Mouse (Mus musculus) left cerebral cortex, adult 8-10 months (tissue): Measurements from ENCODE around the gene Exog. TPM values are rescaled to one million over a fixed set of nuclear protein-coding genes. Genes with fewer than 3 reads are reported as not detected.
A peak's percentile ranks its signal among the peaks of the same experiment; 100 is the strongest.

ENCODE experiments used
- DNase-seq, 2 experiments: peaks; one replicate each; pipeline ENCODE4 v3.0.0; 2022; ENCODE audit warnings: low spot score in 2 of 2
- total RNA-seq, 4 experiments: library from RNA; stranded (reverse); gene quantifications; 2 replicates each; pipeline ENCODE4 v1.2.4; 2022

The Exog gene
- total RNA-seq, 4 experiments from 2014 or later = 17.9 to 21.2 (median 19.4) TPM

DNA sequence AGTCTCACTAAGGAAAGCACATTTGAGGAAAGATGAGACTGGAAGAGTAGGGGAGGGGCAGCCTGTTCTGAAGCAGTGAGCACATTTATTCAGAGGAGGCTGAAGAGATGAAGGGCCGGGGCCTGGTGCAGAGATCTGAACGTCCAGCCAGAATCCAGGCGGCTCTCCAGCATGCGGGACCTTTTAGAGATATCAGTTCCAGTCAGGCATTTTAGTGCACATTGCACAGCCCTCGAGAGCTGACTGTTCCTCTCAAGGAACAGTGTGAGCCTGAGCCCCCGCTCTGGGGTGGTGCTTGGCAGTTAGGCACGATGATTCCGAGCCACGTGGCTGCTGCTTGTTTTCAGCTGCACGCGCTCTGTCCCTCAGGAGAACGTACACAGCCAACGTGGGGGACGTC is 12.4 kb downstream of the Exog start:
- DNase-seq = no peak

DNA sequence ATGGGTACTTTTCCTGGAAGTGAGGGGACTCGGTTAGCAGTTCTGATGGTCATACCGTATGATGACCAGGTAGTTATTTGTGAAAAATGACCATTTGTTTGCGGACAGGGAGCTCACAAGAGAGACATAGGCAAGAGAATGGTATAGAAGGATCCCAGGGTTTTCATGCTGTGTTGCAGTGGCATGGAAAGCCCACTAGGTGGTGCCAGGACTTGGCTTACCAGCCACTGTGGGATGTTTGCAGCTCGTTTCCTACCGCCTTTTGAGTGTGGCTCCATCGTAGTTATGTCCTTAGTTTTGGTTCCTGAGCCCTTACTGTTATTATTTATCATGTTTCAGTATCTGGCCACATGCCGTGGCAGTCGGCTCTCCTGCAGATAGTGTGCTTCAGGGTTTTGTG is 15.7 kb downstream of the Exog start:
- peak; percentile 43 to 73 for DNase-seq

DNA sequence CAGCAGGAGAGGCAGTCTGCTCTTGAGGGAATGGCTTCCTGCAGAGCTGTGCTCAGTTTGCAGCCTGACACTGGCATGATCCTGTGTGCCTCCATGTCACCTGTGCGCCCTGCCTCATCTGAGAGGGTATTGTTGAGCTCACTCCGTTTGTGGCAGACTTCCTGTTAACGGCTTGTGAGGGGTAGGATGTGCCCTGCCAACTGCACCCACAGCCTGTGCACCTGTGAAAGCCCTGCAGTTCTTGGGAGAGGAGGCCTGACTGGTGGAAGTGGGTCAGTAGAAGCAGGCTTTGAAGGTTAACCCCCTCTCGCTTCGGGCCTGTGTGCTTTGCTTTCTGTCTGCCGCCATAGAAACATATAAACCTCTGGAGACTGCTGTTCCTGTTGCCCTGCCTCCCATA is 20.3 kb downstream of the Exog start:
- no peak for DNase-seq

DNA sequence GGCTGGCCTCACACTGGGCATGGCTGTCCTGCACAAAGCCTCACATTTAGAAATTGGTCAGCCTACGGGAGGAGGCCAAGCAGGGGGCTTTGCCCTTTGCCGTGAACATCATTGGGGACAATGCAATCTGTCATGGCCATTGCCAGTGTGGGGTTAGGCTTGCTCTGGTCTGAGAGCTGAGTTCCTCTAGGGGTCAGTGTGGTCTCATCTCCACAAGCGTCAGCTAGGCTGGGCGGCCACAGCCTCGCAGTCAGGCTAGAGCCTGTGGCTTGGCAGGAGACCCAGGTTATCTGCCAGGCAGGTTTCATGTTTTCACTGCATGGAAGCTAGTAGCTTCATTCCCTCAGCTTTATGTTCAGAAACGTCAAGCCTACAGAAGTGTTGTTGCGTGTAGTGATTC is 20.9 kb downstream of the Exog start:
- no peak for DNase-seq

DNA sequence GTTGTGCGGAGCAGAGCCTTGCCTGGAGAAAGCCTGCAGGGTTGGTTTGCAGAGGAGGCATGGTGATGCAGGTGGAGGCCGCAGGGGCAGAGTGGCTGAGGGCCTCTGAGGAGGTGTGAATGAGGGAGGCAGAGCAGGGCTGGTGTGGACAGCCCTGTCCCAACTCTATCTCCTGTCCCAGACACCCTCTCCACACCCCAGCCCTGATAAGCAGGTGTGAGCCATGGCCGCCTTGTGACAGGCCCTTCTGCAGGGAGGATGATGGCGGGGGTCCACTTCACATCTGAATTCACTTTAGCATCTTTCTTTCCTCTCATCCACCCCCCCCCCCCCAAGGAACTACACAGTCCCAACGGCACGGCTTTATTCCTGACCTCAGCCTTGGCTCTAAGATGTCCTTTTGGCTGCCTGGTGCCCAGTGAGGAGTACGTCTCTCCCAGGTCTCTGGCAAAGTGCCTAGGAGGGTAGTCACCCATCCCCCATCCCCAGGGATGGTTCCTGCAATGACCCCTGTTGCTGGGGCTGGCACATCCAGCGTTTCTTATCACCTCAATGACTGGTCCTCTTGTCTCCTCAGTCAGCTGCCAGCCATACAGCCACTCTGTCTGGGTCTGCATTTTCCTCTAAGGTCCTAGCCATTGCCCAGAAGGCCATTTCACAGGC is 25.1 kb downstream of the Exog start:
- DNase-seq = no peak

DNA sequence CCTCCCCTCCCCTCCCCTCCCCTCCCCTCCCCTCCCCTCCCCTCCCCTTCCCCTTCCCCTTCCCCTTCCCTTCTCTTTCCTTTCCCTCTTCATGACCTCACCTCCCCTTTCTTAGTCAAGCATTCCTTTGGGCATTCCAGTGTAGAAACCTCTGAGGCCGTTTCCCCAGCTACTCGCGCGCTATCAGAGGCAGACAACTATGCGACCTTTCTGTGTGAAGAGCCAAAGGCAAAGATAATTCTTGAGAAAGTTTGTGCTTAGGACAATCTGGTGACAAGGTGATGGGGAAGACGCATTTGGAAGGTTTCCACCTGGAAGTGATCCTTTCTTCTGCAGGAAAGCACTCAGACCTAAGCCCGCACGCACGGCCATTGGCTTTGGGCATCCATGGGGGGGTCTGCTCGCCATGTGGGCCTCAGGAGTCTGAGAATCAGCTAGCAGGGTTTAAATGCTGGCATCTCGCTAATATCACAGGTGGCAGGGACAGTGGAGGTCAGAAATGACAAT is 27.7 kb downstream of the Exog start:
- DNase-seq = no peak

DNA sequence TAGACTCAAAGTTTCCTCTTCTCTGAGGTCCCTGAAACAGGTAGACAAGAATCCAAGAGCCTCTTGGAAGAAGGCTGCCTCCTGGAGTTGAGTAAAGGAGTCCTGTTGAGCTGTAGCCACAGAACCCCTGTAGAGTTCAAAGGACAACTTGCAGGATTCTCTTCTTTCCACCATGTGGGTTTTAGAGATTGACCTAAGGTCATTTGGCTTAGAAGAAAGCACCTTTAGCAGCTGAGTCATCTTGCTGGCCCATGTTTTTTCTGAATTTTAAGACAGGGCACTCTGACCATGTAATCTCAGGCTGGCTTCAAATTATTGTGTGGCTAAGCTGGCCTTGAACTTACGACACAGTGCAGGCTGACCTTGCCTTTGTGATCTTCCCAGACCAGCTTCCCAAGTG is 28.3 kb downstream of the Exog start:
- DNase-seq = no peak

DNA sequence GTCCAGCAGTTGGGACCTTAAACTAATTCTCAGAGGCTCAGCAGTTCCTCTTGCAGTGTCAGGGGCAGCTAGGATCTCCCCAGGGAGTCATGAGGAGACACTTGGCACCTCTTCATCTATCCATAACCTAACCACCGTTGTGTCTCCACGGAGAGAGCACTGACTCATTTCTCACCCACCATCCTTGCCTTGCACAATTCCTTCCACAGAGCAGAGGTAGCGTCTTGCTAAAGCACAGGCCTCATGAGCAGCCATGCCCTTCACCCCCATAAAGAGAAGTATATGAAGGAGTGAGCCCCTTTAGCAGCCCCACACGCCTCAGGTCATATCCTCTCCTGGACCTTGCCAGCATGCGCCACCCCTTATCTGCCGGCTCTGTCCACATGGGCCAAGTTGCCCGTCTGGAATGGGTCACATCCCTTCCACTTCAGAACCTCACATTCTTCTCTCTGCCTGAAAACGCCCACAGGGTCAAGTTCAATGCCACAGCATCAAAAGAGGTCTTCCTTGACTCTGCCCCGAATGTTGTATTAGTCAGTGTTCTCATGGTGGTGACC is 28.9 kb downstream of the Exog start:
- no peak for DNase-seq

DNA sequence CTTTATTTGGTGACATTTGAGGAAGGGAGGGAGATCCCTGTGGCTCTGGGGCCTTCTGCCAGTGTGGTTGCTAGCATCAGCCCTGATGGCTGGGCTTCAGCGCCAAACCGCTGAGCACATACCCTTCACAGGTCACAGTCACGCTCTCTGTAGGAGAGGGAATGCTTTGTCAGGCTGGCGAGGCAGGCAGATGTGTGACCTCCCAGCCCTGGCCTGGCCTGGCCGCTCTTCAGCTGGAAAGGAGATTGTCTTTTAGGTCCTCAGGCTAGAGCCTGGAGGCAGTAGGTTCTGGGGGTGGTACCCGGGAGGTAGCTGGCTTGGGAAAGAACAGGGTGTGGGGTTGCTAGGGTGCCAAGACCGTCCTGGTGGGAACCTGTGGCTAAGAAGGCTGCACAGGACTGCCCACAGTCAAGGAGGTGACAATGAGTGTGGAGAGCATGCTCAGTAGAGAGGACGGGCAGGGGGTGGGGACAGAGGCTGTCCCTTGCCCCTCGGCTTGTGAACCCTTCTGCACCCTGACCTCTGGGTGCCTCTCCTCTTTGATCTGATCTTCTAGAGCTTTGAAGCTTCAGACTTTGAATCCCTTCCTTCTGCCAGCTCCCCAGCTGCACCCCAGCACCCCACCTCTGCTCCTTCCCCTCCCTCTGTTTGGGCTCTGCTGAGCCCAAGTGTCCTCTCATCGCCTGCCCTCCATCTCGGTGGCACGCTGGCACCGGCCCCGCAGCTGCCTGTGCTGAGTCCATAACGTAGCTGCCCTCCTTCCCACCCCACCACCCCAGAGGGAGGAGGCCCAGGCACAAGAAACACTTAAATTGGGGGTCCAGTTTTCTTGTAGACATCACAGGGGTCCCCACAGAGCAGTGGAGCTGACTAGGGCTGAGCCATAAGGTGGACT is 30.2 kb downstream of the Exog start:
- DNase-seq = no peak

DNA sequence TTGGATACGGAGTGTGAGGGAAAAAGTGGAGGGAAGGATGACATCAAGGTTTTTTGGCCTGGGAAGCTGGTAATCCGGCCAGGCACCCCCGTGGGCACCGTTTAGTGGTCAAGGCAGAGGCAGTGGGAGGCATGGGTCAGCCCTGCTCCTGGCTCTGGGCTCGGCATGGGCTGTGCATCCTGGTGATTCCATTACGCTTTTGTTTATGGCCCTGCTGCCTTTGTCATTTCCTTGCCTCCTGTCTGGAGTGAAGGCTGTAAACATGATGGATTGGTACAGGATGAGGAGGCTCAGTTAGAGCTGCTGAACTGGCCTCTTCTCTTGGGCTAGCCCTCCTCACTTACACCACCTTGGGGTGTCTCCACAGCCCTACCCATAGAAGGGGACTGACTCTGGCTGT is 33.0 kb downstream of the Exog start:
- no peak for DNase-seq

DNA sequence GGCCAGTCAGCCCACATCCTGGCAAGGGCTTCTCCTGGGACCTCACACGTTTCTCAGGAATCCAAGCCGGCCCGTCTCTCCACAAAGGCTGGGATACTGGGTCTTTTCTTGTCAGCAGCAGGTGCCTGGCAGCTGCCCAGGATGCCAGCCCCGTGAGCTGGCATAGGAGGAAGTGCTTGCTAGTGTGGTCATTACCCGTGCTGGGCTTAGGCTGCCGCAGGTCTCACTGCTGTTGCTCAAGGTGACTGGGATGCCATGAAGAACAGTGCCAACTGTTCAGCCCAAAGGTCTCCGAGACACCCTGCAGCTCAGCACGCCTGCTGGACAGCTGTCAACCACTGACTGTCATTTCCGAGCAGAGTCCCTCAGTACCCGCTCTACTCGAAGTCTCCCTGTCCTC is 33.6 kb downstream of the Exog start:
- no peak for DNase-seq

DNA sequence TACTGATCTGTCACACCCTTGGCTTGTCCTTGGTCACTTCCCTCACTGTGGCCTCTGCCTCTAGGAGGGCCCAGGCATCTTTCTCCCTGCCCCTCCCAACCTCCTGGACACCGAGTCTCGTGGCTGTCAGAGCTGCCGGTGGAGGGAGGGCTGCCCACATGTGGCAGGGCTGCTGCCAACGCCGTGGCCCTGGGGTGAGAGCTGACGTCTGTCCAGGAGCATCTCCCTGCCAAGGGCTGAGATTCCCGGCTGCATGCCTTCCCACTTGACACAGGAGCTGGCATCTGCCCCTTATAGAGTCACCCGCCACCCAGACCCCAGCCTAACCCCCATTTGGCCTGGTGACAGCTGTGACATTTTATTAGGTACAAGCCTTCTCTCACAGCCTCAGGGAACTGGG is 34.6 kb downstream of the Exog start:
- no peak for DNase-seq

DNA sequence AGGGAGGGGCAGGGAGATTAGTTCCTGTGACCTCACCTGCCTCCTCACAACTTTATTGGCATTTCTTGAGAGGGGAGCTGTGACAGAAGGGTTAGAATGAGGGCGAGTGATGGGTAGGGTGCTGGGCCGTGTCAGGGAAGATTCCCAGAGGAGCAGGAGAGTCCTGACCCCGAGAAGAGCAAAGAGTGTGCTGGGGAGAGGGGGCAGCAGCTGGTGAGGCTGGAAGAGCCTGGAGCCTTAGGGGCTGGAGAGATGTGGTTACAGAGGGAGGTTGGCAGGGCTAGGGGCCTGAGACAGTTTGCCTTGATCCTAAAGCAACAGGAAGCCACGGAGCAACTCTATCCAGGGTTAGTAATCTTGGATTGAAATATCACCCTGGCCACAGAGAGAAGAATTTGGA is 36.9 kb downstream of the Exog start:
- DNase-seq = no peak

DNA sequence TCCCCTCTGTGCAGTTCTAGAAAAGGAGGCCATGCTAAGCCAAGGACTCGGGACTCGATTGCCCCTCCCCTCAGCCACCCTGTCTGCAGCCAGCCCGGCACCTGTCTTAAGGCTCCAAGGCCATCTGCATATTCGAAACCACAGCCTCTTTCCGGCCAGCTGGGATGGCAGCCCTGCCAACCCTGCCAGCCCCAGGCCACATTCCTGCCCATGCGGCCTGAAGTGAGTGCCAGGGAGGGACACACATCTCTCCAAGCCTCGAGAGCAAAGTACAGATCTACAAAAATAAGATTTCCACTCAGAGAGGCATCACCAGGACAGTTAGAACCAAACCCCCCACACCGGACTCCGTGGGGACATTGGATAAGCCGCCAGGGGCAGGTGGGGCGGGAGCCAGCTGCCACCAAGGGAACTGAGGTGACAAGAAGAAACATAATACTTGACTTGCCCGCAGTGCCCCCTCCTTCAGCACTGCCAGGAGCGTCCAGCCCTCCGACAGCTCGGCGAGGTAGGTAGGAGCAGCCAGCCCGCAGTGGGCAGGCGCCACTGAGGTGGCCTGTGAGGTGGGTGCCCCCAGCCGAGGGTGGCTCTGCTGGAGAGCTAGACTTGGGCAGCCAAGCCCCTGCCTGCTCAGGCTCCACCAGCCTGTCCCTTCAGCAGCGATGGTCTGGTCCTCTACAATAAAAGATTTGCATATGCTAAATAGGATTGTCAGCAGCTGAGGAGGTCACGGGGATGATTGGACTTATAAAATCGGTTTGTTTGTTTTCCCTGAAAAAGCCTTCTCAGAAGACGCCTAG is 39.0 kb downstream of the Exog start:
- DNase-seq = no peak

DNA sequence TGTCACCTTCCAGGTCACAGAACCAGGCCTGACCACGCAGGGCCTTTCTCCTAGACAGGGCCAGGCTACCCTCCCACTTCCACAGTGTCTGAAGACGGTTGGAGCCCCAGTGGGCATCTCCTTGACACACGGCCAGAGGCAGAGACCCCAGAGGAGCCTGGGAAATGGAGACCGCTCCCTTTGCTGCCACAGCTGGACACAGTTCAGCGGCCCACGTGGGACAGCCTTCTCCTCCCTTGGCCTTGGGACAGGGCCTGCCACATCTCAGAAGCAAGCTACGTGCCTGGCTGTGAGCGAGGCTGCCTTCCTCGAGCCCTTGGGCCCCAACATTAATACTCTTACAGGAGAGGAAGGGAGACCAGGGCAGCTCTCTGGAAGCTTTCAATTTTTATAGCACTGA is 39.7 kb downstream of the Exog start:
- no peak for DNase-seq

DNA sequence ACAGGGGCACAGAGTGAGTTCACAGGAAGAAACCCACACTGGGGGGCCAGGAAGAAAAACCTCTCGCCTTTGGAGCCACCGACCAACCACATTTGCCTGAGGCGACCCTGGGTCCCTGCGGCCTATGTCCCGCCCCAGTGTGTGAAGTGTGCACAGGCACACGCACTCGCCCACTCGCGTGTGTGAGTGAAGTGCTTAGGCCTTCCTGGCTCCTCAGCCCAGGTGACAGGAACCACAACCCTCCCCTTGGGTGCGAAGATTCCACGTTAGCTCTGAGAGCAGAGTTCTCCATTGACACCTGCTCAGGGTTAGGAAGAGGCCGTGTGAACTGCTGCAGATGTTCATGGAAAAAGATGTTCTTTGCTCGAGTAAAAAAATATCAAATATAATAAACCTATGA is 40.1 kb downstream of the Exog start:
- no peak for DNase-seq

DNA sequence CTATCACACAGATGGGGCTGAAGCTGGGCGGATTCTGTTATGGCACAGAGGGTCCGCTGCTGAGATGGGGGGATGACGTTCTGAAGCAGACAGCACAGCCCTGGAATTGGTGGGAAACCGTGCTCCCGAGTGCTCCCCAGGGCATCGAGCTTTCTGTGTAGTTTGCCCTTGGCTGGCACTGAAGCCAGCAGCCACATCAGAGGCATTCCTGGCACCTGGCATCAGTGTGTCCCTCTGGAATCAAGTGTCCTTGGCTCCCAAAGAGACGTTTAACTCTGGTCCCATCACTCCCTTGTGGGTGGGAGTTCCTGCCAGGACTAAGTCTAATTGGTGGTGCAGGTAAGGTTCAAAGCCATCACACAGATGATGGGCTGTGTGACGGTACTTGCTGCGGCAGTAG is 51.6 kb downstream of the Exog start:
- DNase-seq = no peak

DNA sequence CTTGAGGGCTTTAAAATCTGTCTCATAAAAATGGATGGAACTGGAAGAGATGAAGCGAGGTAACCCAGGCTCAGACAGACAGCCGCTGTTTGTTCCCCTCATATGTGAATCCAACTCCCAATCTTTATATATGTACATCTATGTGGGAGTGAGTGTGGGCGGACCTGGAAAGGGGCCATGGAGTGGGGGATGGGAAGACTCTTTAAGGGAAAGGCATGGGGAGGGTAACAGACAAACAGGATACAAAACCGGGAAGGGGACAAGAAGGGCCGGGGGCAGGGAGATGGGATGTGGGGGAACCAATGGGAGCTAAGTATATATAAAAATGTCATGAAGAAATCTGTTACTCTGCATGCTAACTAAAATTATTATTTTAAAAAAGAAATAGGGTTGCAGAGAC is 52.2 kb downstream of the Exog start:
- no peak for DNase-seq

DNA sequence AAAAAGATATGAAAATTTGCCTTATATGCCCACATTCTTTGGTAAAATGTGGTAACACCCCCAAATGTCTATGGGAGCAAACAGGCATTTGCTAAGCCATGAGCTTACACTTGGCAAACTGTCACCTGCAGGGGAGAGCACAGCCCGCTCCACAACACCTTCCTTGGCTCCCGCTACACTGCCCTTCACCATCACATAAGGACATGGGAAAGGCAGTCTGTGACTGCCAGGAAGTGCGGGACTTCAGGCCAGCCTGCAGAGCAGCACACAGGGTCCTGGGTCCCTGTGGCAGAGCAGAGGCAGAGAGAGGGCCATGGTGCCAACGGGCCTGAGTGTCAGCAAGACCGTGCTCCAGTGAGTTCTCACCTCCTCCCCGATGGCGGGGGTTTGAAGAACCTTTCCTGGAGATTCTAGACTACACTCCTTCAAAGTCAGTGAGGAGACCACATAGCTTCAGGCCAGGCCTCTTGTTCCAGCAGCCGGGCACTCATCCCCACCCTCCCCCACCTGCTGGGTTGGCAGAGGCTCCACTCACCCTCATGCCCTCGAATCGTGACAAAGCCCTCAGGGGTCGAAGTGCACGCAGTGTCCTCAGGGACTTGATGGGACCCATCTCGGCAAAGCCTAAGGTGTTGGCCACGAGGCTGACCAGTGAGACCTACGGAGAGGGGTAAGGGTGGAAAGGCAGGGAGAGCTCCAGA is 53.0 kb downstream of the Exog start:
- DNase-seq = no peak

DNA sequence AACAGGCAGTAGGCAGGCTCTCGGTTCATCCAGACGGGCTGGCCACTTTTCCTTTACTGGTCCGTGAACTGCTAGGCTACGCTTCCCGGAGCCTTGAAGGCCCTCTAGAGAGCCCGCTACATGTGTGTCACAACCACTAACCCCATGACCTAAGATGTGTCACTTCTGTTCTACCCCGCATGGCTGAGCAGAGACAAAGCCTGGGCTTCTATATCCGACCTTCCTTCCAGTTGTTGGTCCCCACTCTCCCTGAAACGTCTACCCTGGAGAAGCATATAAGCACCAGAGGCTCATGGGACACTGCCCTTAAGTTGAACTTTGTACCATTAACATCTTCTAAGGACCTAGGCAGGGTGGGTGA is 53.5 kb downstream of the Exog start:
- DNase-seq = no peak

DNA sequence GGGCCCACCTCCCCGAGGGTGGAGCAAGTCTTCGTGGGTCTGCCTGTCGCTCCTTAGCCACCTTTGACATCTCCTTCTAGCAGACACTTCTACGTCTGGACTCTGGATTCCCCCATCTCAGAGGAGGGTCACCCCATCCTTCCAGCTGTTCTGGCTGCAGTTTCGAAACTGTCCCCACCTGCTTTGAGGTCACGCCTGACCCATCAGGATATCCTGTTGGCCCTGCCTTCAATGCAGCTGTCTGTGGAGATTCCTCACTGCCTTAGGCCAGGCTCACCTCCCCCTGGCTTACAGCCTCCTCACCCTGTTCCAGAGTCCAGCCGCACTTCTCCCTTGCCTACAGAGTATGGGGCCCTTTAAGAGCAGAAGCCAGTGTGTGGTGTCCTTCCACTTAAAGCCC is 54.1 kb downstream of the Exog start:
- no peak for DNase-seq
